Mouse (Mus musculus): ENCODE measurements at regions not wholly inside any gene's neighbourhood (a gene's known extent, or its start where the extent isn't known, plus 50 kb on each side); places are given as distances from the start of the nearest gene placed in this dataset.

- no peak for TF ChIP-seq CTCF (IDR thresholded peaks at IDR 0.05; ENCODE audit: control insufficient read depth, insufficient read depth, insufficient replicate concordance, low read depth, low read length)
- TF ChIP-seq POLR2A (IDR thresholded peaks at IDR 0.05; ENCODE audit: control insufficient read depth, low read depth, low read length), result no peak
These were observed 108.2 kb upstream of the Spats2l start for GRCm38 (mm10) chr1:57665724-57666123.

All from testis, adult 2 months (tissue).